Mouse (Mus musculus): ENCODE data around the gene Col6a6. TPM values are rescaled to one million over a fixed set of nuclear protein-coding genes. Genes with fewer than 3 reads are reported as not detected.
A peak's percentile ranks its signal among the peaks of the same experiment; 100 is the strongest.
"Not testable (repeated sequence)": the region's sequence is repeated elsewhere in the genome, so short reads cannot be mapped to it uniquely, and the experiment has no call there.

Gene Col6a6
- 0.02 and 0.14 TPM in 2 replicates for polyA plus RNA-seq (2016; fragmentation: Nextera tagmentation; extraction: Ambion mirVana)

DNA sequence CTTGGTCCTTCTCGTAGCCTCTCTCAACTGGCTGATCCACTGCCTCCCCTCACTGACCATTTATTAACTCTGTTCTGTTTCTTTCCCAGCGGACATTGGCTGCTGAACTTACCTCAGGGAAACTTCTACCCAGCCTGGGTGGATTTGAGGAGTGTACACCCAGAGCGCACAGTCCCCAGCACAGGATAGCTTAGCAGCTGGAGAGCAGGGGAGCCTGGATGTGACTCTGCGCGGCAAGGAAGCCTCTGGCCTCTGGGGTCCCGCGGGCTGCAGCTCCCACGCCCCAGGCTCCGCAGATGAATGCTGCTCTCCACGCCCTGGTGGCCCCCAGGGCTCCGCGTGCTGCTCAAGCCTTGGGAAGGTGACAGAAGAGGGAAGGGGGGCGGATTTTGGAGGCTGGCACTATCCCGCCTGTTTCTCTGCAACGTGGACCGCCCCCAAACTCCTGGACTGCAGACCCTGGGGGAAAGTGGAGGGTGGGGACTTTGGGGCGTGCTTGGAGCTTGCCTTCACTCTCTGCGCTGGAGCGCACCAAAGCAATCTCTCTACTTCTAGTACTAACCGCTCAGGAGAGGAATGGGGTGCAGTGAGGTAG, at the start of gene Col6a6:
TSS of gene Col6a6 (minus strand) at position 370 of the 595 bp plus-strand sequence.
- H3K4me1 ChIP-seq = peaks cover 8% of the 10 kb centered on the region
- H3K36me3 ChIP-seq = no peaks in the 10 kb centered on the region
- WGBS = 18% methylated on average over 20 of the region's 20 CpGs
- no peak within 1 kb of the TSS for H3K27ac ChIP-seq (replicated peaks)
- peak within 1 kb of the TSS; percentile 35 for H3K4me3 ChIP-seq
- H3K9me3 ChIP-seq (replicated peaks) = no peaks in the 10 kb centered on the region
- DNase-seq (ENCODE audit: low spot score) = no peak
- H3K27me3 ChIP-seq (ENCODE audit: low read depth, poor library complexity, severe bottlenecking) = peaks cover 15% of the 10 kb centered on the region

- no peak overlapping the region for H3K27ac ChIP-seq (replicated peaks)
- DNase-seq (ENCODE audit: low spot score) = peak; percentile 15
- H3K9me3 ChIP-seq (replicated peaks) = no peaks in the 10 kb centered on the region
- no peaks in the 10 kb centered on the region for H3K36me3 ChIP-seq
- no peak overlapping the region for H3K4me3 ChIP-seq
- WGBS = 83% methylated on average over 4 of the region's 4 CpGs
- H3K4me1 ChIP-seq = no peaks in the 10 kb centered on the region
- no peaks in the 10 kb centered on the region for H3K27me3 ChIP-seq (ENCODE audit: low read depth, poor library complexity, severe bottlenecking)
Measured at GRCm38 (mm10) chr9:105876124-105876523, 48.2 kb upstream of the Col6a6 start.

DNA sequence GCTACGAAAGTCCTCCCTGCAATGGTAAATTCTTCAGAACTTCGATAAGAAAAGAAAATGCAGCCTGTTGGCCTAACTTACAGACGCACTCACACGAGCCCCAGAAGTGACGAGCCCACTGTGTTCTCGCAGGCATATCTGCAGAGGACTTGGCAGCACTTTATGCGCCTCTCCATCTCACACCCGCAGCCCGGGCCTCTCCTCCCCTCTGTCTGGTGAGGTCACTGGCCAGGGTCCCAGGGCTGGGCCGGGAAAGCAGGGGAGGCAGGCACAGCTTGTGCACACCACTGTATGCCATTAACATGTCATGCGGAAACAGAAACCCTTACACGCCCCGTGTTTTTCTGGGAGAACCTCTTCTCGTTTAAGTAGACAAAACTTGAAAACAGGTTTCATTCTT, 43.7 kb upstream of the Col6a6 start:
- Histone ChIP-seq H3K36me3 (no peaks in the 10 kb centered on the region), H3K4me1 (no peaks in the 10 kb centered on the region), H3K27me3 (ENCODE audit: low read depth, poor library complexity, severe bottlenecking) (no peaks in the 10 kb centered on the region), H3K27ac (replicated peaks) (no peak overlapping the region), H3K9me3 (replicated peaks) (no peaks in the 10 kb centered on the region), H3K4me3 (no peak overlapping the region)
- 90% methylated on average over 14 of the region's 14 CpGs for WGBS
- no peak for DNase-seq (ENCODE audit: low spot score)

DNA sequence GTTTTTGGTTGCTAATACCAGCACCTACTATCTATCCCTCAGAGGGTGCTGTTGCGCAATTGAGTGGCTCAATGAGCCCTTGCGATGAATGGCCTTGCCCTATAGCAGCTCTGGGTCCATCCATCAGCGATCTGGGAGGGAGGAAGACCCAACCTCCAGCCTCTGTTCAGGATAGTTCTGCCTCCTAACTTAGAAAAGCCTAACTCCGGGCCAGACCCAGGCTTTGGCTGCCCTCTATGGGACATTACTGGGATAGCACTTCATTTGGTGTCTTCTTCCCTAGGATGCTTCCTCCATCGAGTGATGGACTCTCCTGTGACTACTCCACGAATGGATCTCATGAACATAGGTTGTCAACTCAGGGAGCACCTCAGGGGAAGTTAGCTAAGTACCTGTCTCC, 29.8 kb upstream of the Col6a6 start:
- 17% methylated on average over 6 of the region's 6 CpGs for WGBS
- H3K27me3 ChIP-seq (ENCODE audit: low read depth, poor library complexity, severe bottlenecking) = no peaks in the 10 kb centered on the region
- H3K36me3 ChIP-seq = no peaks in the 10 kb centered on the region
- peak; percentile 60 for DNase-seq (ENCODE audit: low spot score)
- no peak overlapping the region for H3K4me3 ChIP-seq
- H3K27ac ChIP-seq (replicated peaks) = no peak overlapping the region
- no peaks in the 10 kb centered on the region for H3K9me3 ChIP-seq (replicated peaks)
- H3K4me1 ChIP-seq = no peaks in the 10 kb centered on the region

- DNase-seq (ENCODE audit: low spot score) = no peak
- WGBS = 82% methylated on average over 1 of the region's 1 CpGs
- Histone ChIP-seq H3K4me3 (no peak overlapping the region), H3K36me3 (no peaks in the 10 kb centered on the region), H3K4me1 (no peaks in the 10 kb centered on the region), H3K27ac (replicated peaks) (no peak overlapping the region), H3K9me3 (replicated peaks) (no peaks in the 10 kb centered on the region), H3K27me3 (ENCODE audit: low read depth, poor library complexity, severe bottlenecking) (no peaks in the 10 kb centered on the region)
Measured at GRCm38 (mm10) chr9:105852778-105853065, 24.8 kb upstream of the Col6a6 start.

- H3K9me3 ChIP-seq (replicated peaks) = no peaks in the 10 kb centered on the region
- 86% methylated on average over 14 of the region's 14 CpGs for WGBS
- no peaks in the 10 kb centered on the region for H3K36me3 ChIP-seq
- no peak for DNase-seq (ENCODE audit: low spot score)
- H3K4me3 ChIP-seq = no peak overlapping the region
- H3K4me1 ChIP-seq = no peaks in the 10 kb centered on the region
- H3K27me3 ChIP-seq (ENCODE audit: low read depth, poor library complexity, severe bottlenecking) = no peaks in the 10 kb centered on the region
- no peak overlapping the region for H3K27ac ChIP-seq (replicated peaks)
Measured at GRCm38 (mm10) chr9:105852015-105852777, 24.2 kb upstream of the Col6a6 start.

DNA sequence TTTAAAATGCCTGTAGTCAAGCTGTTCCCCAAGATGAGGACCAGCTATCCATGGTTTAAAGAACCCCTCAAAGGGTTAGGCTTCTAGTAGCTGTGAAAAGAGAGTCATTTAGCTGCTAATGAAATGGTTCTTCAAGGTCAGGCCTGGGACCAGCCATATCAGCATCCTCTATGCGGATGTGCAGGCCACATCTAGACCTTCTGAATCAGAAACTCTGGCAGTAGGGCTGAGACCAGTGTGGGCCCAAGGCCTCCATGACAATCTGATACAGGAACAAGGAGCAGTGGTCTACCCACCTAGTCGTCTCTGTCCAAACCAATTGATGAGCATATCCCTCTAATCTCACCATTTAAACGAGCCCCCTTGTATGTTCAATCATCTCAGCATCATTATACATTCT, 23.1 kb upstream of the Col6a6 start:
- H3K36me3 ChIP-seq = no peaks in the 10 kb centered on the region
- 83% methylated on average over 3 of the region's 3 CpGs for WGBS
- no peak overlapping the region for H3K4me3 ChIP-seq

GRCm38 (mm10) chr9:105848396-105848795, 20.4 kb upstream of the Col6a6 start:
- H3K27me3 ChIP-seq (ENCODE audit: low read depth, poor library complexity, severe bottlenecking) = no peaks in the 10 kb centered on the region
- no peaks in the 10 kb centered on the region for H3K4me1 ChIP-seq
- no peaks in the 10 kb centered on the region for H3K36me3 ChIP-seq
- H3K4me3 ChIP-seq = no peak overlapping the region
- no peaks in the 10 kb centered on the region for H3K9me3 ChIP-seq (replicated peaks)
- DNase-seq (ENCODE audit: low spot score) = no peak
- 82% methylated on average over 4 of the region's 4 CpGs for WGBS
- H3K27ac ChIP-seq (replicated peaks) = no peak overlapping the region

More for the DNA sequence above, 23.1 kb upstream of the Col6a6 start:
- no peaks in the 10 kb centered on the region for H3K4me1 ChIP-seq
- no peaks in the 10 kb centered on the region for H3K9me3 ChIP-seq (replicated peaks)
- no peaks in the 10 kb centered on the region for H3K27me3 ChIP-seq (ENCODE audit: low read depth, poor library complexity, severe bottlenecking)
- DNase-seq (ENCODE audit: low spot score) = no peak
- H3K27ac ChIP-seq (replicated peaks) = no peak overlapping the region

- H3K36me3 ChIP-seq = no peaks in the 10 kb centered on the region
- no peaks in the 10 kb centered on the region for H3K4me1 ChIP-seq
- H3K27me3 ChIP-seq (ENCODE audit: low read depth, poor library complexity, severe bottlenecking) = no peaks in the 10 kb centered on the region
- H3K4me3 ChIP-seq = no peak overlapping the region
- 96% methylated on average over 5 of the region's 5 CpGs for WGBS
- H3K27ac ChIP-seq (replicated peaks) = no peak overlapping the region
- H3K9me3 ChIP-seq (replicated peaks) = no peaks in the 10 kb centered on the region
- DNase-seq (ENCODE audit: low spot score) = no peak
Measured at GRCm38 (mm10) chr9:105847261-105847660, 19.3 kb upstream of the Col6a6 start.

DNA sequence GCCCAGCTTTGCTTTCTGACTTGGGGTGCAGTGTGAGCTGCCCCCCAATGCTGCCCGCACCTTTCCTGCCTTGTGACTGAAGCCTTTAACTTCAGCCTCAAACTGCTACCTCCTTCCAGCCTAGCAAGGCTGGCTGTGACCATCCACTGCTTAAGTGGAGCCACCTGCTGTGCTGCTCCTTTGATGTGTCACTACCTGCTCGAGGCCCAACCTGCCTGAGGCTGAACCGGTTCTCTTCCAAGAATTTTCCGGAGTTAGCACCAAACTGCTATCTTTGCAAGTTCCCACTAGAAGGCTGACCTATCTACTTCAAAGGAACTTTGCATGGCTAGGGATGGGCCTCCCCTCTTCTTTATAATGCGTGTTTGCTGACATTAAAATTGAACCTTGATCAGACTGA, 13.4 kb upstream of the Col6a6 start:
- not testable (repeated sequence) for H3K27me3 ChIP-seq (ENCODE audit: low read depth, poor library complexity, severe bottlenecking); H3K4me3 ChIP-seq; H3K36me3 ChIP-seq; H3K4me1 ChIP-seq; DNase-seq (ENCODE audit: low spot score); H3K27ac ChIP-seq (replicated peaks); H3K9me3 ChIP-seq (replicated peaks)
- 68% methylated on average over 5 of the region's 5 CpGs for WGBS

- 85% methylated on average over 5 of the region's 5 CpGs for WGBS
- no peak overlapping the region for H3K27ac ChIP-seq (replicated peaks)
- H3K4me1 ChIP-seq = no peaks in the 10 kb centered on the region
- H3K9me3 ChIP-seq (replicated peaks) = no peaks in the 10 kb centered on the region
- H3K36me3 ChIP-seq = no peaks in the 10 kb centered on the region
- H3K27me3 ChIP-seq (ENCODE audit: low read depth, poor library complexity, severe bottlenecking) = no peaks in the 10 kb centered on the region
- no peak overlapping the region for H3K4me3 ChIP-seq
- DNase-seq (ENCODE audit: low spot score) = no peak
Measured at GRCm38 (mm10) chr9:105839147-105839515, 11.2 kb upstream of the Col6a6 start.

- 79% methylated on average over 4 of the region's 4 CpGs for WGBS
- H3K27ac ChIP-seq (replicated peaks) = no peak overlapping the region
- no peaks in the 10 kb centered on the region for H3K9me3 ChIP-seq (replicated peaks)
- no peaks in the 10 kb centered on the region for H3K4me1 ChIP-seq
- no peak overlapping the region for H3K4me3 ChIP-seq
- no peaks in the 10 kb centered on the region for H3K36me3 ChIP-seq
- no peaks in the 10 kb centered on the region for H3K27me3 ChIP-seq (ENCODE audit: low read depth, poor library complexity, severe bottlenecking)
- DNase-seq (ENCODE audit: low spot score) = no peak
Measured at GRCm38 (mm10) chr9:105838396-105839146, 10.6 kb upstream of the Col6a6 start.

DNA sequence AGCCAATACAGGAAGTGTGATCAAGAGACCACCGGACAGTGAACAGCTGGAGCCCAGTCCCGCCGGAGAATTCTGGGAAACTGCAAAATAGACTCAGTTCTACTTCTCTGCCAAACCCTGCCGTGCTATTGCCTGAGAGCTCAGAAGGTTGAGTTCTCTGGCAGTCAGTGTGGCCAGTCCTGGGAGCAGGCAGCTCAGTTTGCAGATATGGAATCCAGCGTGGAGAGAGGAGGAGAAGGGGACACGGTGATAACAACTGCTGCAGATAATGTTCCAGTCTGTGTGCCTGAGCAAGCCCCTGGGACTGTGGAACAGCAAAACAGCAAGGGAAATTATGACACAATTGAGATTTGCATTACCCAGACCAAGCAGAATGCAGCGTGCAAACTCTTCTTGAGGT, 7.6 kb upstream of the Col6a6 start:
- no peak overlapping the region for H3K4me3 ChIP-seq
- DNase-seq (ENCODE audit: low spot score) = no peak
- no peaks in the 10 kb centered on the region for H3K4me1 ChIP-seq
- no peaks in the 10 kb centered on the region for H3K27me3 ChIP-seq (ENCODE audit: low read depth, poor library complexity, severe bottlenecking)
- WGBS = 88% methylated on average over 7 of the region's 7 CpGs
- H3K9me3 ChIP-seq (replicated peaks) = no peaks in the 10 kb centered on the region
- H3K27ac ChIP-seq (replicated peaks) = no peak overlapping the region
- H3K36me3 ChIP-seq = no peaks in the 10 kb centered on the region
